Mouse (Mus musculus) brain, adult 2 months (tissue): ENCODE measurements around the gene Col5a3.
"Not testable (repeated sequence)": the region's sequence is repeated elsewhere in the genome, so short reads cannot be mapped to it uniquely, and the experiment has no call there.

Experiments
- DNase-seq: peaks from one replicate; pipeline ENCODE4 v3.0.0; 2011; ENCODE audit warnings: low read depth, low spot score

Gene Col5a3

GRCm38 (mm10) chr9:20814521-20815272 is at the start of gene Col5a3:
TSS of gene Col5a3 (minus strand) at chr9:20815067.
- DNase-seq = peak; percentile 53

- no peak for DNase-seq
These were observed 47.4 kb upstream of the Col5a3 start for GRCm38 (mm10) chr9:20862225-20862624.

- peak; percentile 50 for DNase-seq
These were observed 47.0 kb upstream of the Col5a3 start for GRCm38 (mm10) chr9:20861821-20862220.

- DNase-seq = no peak
These were observed 45.1 kb upstream of the Col5a3 start for GRCm38 (mm10) chr9:20859926-20860325.

GRCm38 (mm10) chr9:20857131-20857530 is 42.3 kb upstream of the Col5a3 start:
- no peak for DNase-seq

GRCm38 (mm10) chr9:20850179-20850578 is 35.3 kb upstream of the Col5a3 start:
- no peak for DNase-seq

GRCm38 (mm10) chr9:20842670-20843069 is 27.8 kb upstream of the Col5a3 start:
- DNase-seq = peak; percentile 59

GRCm38 (mm10) chr9:20842211-20842610 is 27.3 kb upstream of the Col5a3 start:
- DNase-seq = no peak

- DNase-seq = peak; percentile 29
These were observed 24.1 kb upstream of the Col5a3 start for GRCm38 (mm10) chr9:20838931-20839330.

- DNase-seq = no peak
These were observed 22.5 kb upstream of the Col5a3 start for GRCm38 (mm10) chr9:20837184-20837947.

- not testable (repeated sequence) for DNase-seq
These were observed 20.6 kb upstream of the Col5a3 start for GRCm38 (mm10) chr9:20835431-20835954.

- no peak for DNase-seq
These were observed 20.0 kb upstream of the Col5a3 start for GRCm38 (mm10) chr9:20834881-20835280.

- peak; percentile 96 for DNase-seq
These were observed 16.2 kb upstream of the Col5a3 start for GRCm38 (mm10) chr9:20830901-20831643.

- no peak for DNase-seq
These were observed 13.3 kb upstream of the Col5a3 start for GRCm38 (mm10) chr9:20828127-20828526.

GRCm38 (mm10) chr9:20825781-20826180 is 10.9 kb upstream of the Col5a3 start:
- DNase-seq = no peak

GRCm38 (mm10) chr9:20822821-20823220 is 8.0 kb upstream of the Col5a3 start:
- DNase-seq = peak; percentile 76

- no peak for DNase-seq
These were observed 5.1 kb upstream of the Col5a3 start for GRCm38 (mm10) chr9:20820001-20820400.

- no peak for DNase-seq
These were observed 3.4 kb upstream of the Col5a3 start, which contains the start of gene Rdh8 for GRCm38 (mm10) chr9:20818236-20818635. TSS of gene Rdh8 (plus strand) at chr9:20818503.

- DNase-seq = peak; percentile 11
These were observed 2.2 kb downstream of the Col5a3 start for GRCm38 (mm10) chr9:20812537-20813271.

- DNase-seq = no peak
These were observed 4.1 kb downstream of the Col5a3 start for GRCm38 (mm10) chr9:20810773-20811172.

- peak; percentile 45 for DNase-seq
These were observed 4.6 kb downstream of the Col5a3 start for GRCm38 (mm10) chr9:20810271-20810670.
